Mouse (Mus musculus): ENCODE data around the gene Gpank1.
A peak's percentile ranks its signal among the peaks of the same experiment; 100 is the strongest.

The Gpank1 gene

GRCm38 (mm10) chr17:35121143-35121799 is at the start of gene Gpank1:
TSS of gene Gpank1 (plus strand) at chr17:35121455.
- peak; percentile 99 for DNase-seq

- peak; percentile 90 for DNase-seq
Observed at GRCm38 (mm10) chr17:35074097-35074496, 47.2 kb upstream of the Gpank1 start.

DNA sequence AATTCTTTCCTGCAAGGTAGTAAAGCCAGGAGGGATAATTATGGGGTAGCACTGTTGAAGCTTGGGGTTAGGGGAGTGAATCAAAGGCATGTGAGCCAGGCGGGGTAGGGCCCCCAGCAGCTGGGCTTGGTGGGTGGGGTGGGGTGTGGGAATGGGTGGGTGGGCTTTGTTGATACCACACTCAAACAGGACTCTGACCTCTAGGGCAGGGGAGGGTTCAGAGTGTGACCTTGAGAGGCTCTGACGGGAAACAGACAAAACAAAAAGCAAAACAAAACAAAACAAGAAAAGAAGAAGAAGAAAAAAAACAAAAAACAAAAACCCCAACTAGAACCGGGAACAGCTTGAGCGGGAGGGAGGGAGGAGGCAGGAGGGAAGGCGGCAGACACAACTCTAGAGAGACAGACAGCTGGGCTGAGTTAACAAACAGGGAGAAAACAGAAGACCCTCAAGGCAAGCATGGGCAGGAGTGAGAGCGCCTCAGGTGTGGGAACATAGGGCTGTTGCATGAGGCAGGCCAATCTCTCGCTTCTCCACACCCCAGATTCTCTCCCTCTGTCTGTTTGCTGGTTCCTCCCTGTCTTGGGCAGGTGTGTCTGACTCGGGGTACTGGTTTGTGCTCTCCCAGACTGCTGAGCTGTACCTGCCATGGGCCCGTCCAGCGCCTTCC is 44.6 kb upstream of the Gpank1 start, which contains the start of gene Ly6g6e:
Gene Ly6g6e (plus strand): TSS at position 396 of the 670 bp plus-strand sequence.
- DNase-seq = no peak

DNA sequence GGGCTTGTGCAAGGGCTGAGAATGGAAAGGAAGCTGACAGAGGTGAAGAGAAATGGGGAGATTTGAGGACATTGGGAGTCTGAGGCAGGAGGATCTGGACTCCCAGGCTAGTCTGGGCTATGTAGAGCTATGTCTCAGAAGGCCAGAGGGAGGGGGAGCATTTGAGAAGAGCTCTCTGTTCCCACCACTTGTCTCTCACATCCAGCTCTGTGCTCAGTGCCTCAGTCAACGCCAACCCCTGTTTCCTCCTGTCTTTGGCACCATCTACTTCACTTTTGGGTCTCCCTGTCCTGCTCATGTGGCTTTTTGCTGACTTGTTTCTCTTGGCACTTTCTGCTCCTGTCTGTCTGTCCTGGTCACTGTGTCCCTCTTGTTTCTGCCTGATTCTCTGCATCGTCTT is 44.0 kb upstream of the Gpank1 start:
- DNase-seq = no peak

GRCm38 (mm10) chr17:35077786-35078233 is 43.4 kb upstream of the Gpank1 start, which contains the start of gene Ly6g6d:
TSS of gene Ly6g6d (minus strand) at chr17:35078065.
- DNase-seq = no peak

DNA sequence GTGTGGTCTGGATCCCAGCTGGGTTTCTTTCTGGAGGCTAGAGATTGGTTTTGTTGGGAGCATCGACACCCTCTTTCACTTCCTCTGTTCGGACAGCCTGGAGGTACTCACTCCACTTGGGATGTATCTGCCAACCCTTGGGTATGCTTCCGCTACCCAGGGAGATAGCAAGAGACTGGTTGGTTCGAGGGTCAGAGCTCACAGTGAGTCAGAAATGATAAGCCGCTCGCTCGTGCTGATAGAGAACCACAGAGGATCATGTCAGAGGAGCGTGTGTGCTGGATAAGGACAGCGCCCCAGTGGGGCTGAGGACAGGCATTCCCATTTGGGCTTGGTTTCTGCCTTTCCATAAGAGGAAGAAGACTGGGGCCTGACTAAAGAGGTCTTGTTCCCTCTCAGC is 41.5 kb upstream of the Gpank1 start:
- DNase-seq = no peak

DNA sequence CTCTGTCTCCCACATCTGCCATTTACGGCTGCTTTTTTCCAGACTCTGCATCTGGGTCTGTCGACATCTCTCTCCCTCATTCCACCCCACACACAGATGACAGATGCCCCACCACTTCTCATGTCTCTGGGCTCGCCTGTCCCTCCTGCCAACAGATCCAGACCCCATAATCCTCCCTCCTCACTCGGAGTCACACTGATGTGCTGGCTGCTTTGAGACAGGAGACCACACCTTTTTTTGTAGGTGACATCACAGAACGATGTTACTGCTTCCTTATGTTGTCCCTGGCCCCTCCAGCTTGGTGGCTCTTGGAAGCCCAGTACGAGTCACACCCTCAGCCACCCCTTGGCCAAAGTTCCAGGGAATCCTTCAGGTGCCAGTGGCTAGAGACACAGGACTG is 41.0 kb upstream of the Gpank1 start:
- no peak for DNase-seq

DNA sequence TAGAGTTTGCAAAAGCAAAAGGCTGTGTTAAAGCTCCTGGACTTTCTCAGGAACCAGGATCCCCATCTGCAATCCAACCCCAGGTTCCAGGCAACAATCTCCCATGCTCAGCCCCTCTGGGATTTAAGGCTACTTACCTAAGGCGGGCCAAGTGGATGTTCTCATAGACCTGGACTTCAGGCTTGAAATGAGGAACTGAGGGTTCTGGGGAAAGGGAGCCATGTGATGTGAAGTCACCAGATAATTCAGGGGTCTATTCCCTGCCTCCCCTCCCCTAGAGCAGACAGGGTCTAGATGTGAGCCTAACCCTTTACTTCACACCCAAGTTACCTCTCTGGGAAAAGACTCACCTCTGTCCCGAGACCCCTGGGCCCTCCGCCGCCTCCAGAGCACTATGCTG is 40.5 kb upstream of the Gpank1 start:
- DNase-seq = no peak

DNA sequence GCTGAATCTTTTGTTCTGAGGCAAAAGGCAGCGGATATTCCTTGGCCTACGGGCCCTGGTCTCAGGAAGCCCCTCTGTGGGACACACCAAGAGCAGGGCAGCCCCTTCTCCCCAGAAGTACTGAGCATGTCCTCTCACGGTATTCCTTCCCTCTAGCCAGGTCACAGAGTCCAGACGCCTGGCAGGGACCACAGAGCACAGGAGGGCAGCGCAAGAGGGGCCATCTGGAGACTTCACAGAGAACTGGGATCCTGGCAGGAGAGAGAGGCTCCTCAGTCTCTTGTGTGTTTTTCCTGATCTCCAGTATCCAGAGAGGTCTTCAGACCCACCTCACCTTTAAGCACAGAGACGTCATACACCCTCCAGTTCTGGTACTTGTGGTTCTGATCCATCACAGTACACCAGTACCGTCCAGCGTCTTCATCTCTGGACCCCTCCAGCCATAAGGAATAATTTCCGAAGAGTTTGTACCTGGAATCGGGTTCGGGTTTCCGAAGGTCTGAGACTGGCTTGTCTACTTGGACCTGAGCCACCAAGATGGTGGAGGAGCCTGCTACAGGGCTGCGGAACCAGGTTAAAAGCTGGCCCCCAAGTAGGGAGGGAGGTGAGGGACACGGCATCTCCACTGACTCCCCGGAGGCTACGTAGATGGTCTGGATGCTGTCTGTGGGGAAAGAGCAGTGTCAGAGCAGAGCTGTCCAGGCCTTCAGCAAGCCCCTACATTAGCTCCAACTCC is 38.2 kb upstream of the Gpank1 start:
- peak; percentile 87 for DNase-seq

- DNase-seq = no peak
Observed at GRCm38 (mm10) chr17:35083929-35084497, 37.2 kb upstream of the Gpank1 start.

DNA sequence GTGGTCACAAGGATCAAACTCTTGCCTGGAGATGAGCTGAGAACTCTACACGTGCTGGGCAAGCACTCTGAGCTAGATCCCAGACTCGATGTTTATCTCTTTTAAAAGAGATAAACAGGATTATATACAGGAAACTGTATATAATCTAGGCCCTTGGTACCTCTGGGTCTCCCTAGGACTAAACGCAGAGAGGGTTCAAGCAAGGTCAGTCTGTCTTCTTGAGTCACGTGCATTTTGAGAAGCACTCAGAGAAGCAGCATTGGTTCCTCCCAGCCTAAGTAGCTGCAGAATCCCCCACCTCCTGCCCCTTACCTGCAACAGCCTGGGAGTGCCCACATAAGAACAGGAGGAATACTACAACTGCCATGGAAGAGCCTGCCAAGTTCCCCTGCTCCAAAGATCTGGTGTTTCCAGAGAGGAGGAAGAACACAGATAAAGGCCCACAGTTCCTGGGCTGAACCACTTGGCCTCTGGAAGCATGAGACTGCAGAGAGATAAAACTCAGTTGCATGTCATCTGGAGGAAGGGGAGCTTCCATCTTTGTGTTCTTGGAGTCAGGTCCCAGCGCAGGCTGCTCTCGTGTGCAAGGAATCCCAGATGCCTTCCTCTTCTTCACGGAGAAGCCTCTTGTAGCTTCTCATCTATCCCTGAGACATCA is 35.9 kb upstream of the Gpank1 start, which contains the start of gene Ly6g6f:
Gene Ly6g6f (minus strand): TSS at position 403 of the 658 bp plus-strand sequence.
- no peak for DNase-seq

GRCm38 (mm10) chr17:35088151-35088550 is 33.1 kb upstream of the Gpank1 start:
- no peak for DNase-seq

GRCm38 (mm10) chr17:35088825-35089644 is 32.2 kb upstream of the Gpank1 start, which contains the start of gene Abhd16a:
TSS of gene Abhd16a (plus strand) at chr17:35089263.
- peak; percentile 95 for DNase-seq

- DNase-seq = peak; percentile 96
Observed at GRCm38 (mm10) chr17:35090166-35090932, 30.9 kb upstream of the Gpank1 start.

DNA sequence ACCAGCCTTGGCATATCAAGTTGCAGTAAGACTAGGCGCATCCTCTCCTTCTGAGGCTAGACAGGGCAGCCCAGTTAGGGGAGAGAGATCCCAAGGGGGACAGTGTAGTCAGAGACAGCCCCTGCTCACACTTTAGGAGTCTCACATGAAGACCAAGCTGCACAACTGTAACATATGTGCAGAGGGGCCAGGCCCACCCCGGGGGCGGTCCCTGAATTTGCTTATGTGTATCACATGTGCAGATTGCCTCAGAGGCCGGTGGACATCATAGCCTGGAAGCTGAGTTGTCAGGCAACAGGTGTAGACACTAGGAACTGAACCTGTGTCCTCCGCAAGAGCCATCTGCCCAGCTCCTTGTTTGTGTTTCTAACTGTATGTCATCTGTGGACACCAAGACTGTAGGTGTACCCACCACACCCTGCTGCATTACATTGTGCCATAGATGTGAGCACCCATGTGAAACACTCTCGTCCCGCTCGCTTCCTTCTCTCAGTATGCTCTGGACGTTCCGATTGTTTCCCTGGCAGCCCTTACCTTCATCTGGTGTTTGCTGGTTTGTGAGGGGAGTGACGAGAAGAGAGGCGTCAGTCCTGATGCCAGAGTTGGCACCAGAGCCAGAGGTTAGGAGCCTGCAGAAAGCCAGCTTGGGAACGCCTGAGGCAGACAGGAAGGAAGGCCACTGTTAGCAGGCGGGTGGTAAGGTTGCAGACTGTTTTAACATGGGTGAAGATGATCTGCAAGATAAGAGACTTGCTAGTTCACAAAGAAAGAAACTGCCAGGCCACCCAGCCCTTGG is 28.7 kb upstream of the Gpank1 start:
- DNase-seq = peak; percentile 61

GRCm38 (mm10) chr17:35094475-35095365 is 26.5 kb upstream of the Gpank1 start:
- DNase-seq = no peak

DNA sequence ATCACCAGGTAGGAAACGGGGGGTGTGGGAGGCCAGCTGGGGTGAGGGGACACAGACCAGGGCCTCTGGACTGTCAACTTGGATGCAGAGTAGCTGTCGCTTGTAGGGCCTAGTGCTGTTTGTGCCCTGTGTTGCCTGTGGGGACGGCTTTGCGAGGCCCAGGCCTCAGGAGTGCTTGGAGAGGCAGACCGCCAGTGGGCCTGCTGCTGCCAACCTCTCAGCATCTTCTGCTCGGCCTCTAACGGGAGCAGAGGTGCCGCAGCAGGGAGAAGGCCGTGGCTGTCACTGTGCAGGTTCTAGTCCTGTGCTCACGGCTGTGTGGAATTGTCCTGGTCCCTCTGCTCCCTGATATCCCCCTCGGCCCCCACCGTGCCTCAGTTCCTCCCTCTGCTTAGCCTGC is 24.7 kb upstream of the Gpank1 start:
- no peak for DNase-seq

DNA sequence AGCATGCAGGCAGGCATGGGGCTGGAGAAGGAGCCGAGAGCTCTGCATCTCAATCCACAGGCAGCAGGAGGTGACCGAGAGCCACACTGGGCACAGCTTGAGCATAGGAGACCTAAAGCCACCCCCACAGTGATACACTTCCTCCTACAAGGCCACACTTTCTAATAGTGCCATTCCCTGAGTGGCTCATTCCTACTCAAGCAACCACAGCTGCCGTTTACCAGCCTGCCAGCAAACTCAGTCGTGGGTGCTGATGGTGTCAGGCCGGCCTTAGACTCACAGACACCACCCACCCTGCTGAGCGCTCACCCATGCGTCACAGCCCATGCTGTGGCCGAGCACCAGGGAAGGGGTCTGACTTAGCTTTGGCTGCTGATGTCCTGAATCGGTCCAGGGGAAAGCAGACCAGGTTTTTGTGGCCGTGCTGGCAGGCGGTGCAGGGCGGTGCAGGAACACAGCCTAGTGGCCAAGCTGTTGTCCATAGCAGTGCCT is 24.0 kb upstream of the Gpank1 start:
- DNase-seq = peak; percentile 78

Measured in cerebellum, adult 9-10 months (tissue).